Mouse (Mus musculus): Measurements from ENCODE around the gene Gm28230.

- peak; percentile 79 for TF ChIP-seq HCFC1 (IDR thresholded peaks at IDR 0.05; ENCODE audit: borderline replicate concordance, insufficient read depth, low read length)
- no peak for TF ChIP-seq CHD2 (IDR thresholded peaks at IDR 0.05; ENCODE audit: low read depth, low read length)
- TF ChIP-seq ZC3H11A (IDR thresholded peaks at IDR 0.05; ENCODE audit: borderline replicate concordance, low read depth, low read length), result no peak
- no peak for TF ChIP-seq ZNF384 (IDR thresholded peaks at IDR 0.05; ENCODE audit: low read depth, low read length)
Measured at GRCm38 (mm10) chr2:74681594-74682531, 44.7 kb upstream of the Gm28230 start.

All from ES-E14 (cell line).